28 mouse cellular contexts compared by ENCODE assay signal in the genomic region with DNA sequence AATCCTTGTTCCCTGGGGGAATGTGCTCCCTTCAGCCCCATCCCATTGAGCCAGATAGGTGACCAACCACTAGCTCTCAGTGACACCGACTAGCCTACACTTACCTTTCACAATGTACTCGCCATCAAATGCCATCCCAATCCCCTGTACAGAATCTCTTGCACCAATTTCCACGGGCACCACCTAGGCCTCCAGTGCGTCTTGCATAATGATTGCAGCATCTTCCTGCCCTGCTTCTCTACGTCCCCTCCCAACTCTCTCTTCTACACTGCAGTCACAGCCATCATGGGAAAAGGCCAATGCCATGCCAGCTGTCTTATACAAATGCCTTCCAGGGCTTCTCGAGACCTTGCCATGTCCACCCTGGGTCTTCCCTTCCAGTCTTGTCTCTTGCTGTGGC. TPM values are rescaled to one million over a fixed set of nuclear protein-coding genes. Genes with fewer than 3 reads are reported as not detected.
A peak's percentile ranks its signal among the peaks of the same experiment; 100 is the strongest.
DNase-seq lines count a peak whose midpoint lies in the region; ATAC-seq and TF ChIP-seq lines count a peak whose summit lies in the region.
"Had no signal": no experiment of that assay in that cellular context is flagged by ENCODE, and none has a peak within 500 bp of the region (broad histone marks: within the 10 kb centered on the region; RNA-seq: fewer than 3 reads in every experiment).

No protein-coding gene starts in this region.

- H3ac ChIP-seq in myocyte (ENCODE audit: control insufficient read depth, insufficient read length): no peak overlapping the region

- no peak for TF ChIP-seq EP300 in liver, postnatal 0 days (IDR thresholded peaks at IDR 0.05; ENCODE audit: low read depth)

- WGBS in liver, postnatal 0 days (ENCODE audit: insufficient replicate concordance): 69% methylated on average over 6 of the region's 6 CpGs
- 82% methylated on average over 6 of the region's 6 CpGs for WGBS in liver, embryonic 11.5 days

- H3K36me3 ChIP-seq in liver, postnatal 0 days (replicated peaks; ENCODE audit: insufficient read depth, low read length): no peaks in the 10 kb centered on the region
- no peaks in the 10 kb centered on the region for H3K36me3 ChIP-seq in liver, embryonic 11.5 days (ENCODE audit: control insufficient read depth, insufficient read depth, low read length)
- no peaks in the 10 kb centered on the region for H3K36me3 ChIP-seq in myocyte (ENCODE audit: control insufficient read depth, insufficient read depth)
- H3K36me3 ChIP-seq: embryonic facial prominence, embryonic 13.5 days; embryonic facial prominence, embryonic 15.5 days; forebrain, embryonic 10.5 days; forebrain, embryonic 12.5 days had no signal

- H3K79me2 ChIP-seq in myocyte (ENCODE audit: control insufficient read depth, insufficient read depth): no peaks in the 10 kb centered on the region

- peak; percentile 12 for DNase-seq in liver, postnatal 0 days
- no peak for DNase-seq in liver, embryonic 11.5 days (ENCODE audit: low spot score)
- DNase-seq in heart, adult 8-10 months (ENCODE audit: low spot score): no peak
- no peak for DNase-seq in frontal cortex, postnatal 36 days (ENCODE audit: low spot score in 2 of 2)
- DNase-seq: adrenal gland, adult 2 months; adrenal gland, postnatal 10 days; adrenal gland, postnatal 25 days; cerebellum, adult 11 months; cerebellum, adult 18-20 months; cerebellum, adult 8-10 months; cerebellum, adult 9-11 months; cerebellum, postnatal 14 days; cerebellum, postnatal 36 days; embryo, embryonic 11 days had no signal

- TF ChIP-seq CTCF in liver, postnatal 0 days (IDR thresholded peaks at IDR 0.05; ENCODE audit: low read depth): no peak

- no peak overlapping the region for H3K4me3 ChIP-seq in liver, postnatal 0 days (ENCODE audit: low read depth, low read length)
- H3K4me3 ChIP-seq in liver, embryonic 11.5 days (ENCODE audit: low read depth, low read length): no peak overlapping the region
- no peak overlapping the region for H3K4me3 ChIP-seq in myocyte
- H3K4me3 ChIP-seq: embryonic facial prominence, embryonic 13.5 days; embryonic facial prominence, embryonic 15.5 days; erythroblast, embryonic 14.5 days; forebrain, embryonic 10.5 days; forebrain, embryonic 12.5 days had no signal

- H3K4me2 ChIP-seq in liver, postnatal 0 days (ENCODE audit: low read depth, low read length): no peak overlapping the region
- no peak overlapping the region for H3K4me2 ChIP-seq in liver, embryonic 11.5 days
- H3K4me2 ChIP-seq in myocyte (ENCODE audit: low read depth): peak overlapping the region; percentile 32
- H3K4me2 ChIP-seq: embryonic facial prominence, embryonic 13.5 days; embryonic facial prominence, embryonic 15.5 days; forebrain, embryonic 12.5 days had no signal

- H3K27ac ChIP-seq in liver, postnatal 0 days (ENCODE audit: low read depth): no peak overlapping the region
- no peak overlapping the region for H3K27ac ChIP-seq in liver, embryonic 11.5 days (ENCODE audit: low read depth, low read length)
- H3K27ac ChIP-seq: embryonic facial prominence, embryonic 13.5 days; forebrain, embryonic 10.5 days; forebrain, embryonic 12.5 days had no signal

- ATAC-seq in liver, postnatal 0 days: no peak
- no peak for ATAC-seq in liver, embryonic 11.5 days (replicated peaks; ENCODE audit: low FRiP score)
- peak; percentile 72 for ATAC-seq in megakaryocyte, adult 5-6 weeks (ENCODE audit: poor library complexity, severe bottlenecking)
- ATAC-seq: forebrain, embryonic 14.5 days; forebrain, embryonic 16.5 days had no signal

- 0 out of 2 replicates have a peak, but pooled peaks cover 2% of the 10 kb centered on the region for H3K27me3 ChIP-seq in liver, postnatal 0 days (ENCODE audit: insufficient read depth, low read length)
- H3K27me3 ChIP-seq in liver, embryonic 11.5 days (replicated peaks; ENCODE audit: control insufficient read depth, insufficient read depth, low read length): no peaks in the 10 kb centered on the region; the same call in 1 of the 2 replicates
- no peaks in the 10 kb centered on the region for H3K27me3 ChIP-seq in myocyte (ENCODE audit: control insufficient read depth, insufficient read depth, insufficient read length)
- H3K27me3 ChIP-seq: embryonic facial prominence, embryonic 15.5 days; forebrain, embryonic 12.5 days had no signal

- no peak overlapping the region for H3K9ac ChIP-seq in liver, postnatal 0 days (replicated peaks)
- no peak overlapping the region for H3K9ac ChIP-seq in liver, embryonic 11.5 days (ENCODE audit: low read depth, low read length)
- H3K9ac ChIP-seq: embryonic facial prominence, embryonic 13.5 days; embryonic facial prominence, embryonic 15.5 days; forebrain, embryonic 12.5 days had no signal

- no peaks in the 10 kb centered on the region for H3K4me1 ChIP-seq in liver, postnatal 0 days (ENCODE audit: insufficient read depth)
- H3K4me1 ChIP-seq in liver, embryonic 11.5 days (replicated peaks; ENCODE audit: control insufficient read depth, insufficient read depth, low read length): no peaks in the 10 kb centered on the region
- H3K4me1 ChIP-seq: embryonic facial prominence, embryonic 13.5 days; embryonic facial prominence, embryonic 15.5 days; forebrain, embryonic 10.5 days; forebrain, embryonic 12.5 days had no signal

- no peaks in the 10 kb centered on the region for H3K9me3 ChIP-seq in liver, postnatal 0 days (ENCODE audit: low read length)
- no peaks in the 10 kb centered on the region for H3K9me3 ChIP-seq in liver, embryonic 11.5 days (ENCODE audit: control insufficient read depth, low read length)
- H3K9me3 ChIP-seq: embryonic facial prominence, embryonic 13.5 days; embryonic facial prominence, embryonic 15.5 days; forebrain, embryonic 10.5 days; forebrain, embryonic 12.5 days had no signal

- no peak for TF ChIP-seq POLR2A in myocyte (IDR thresholded peaks at IDR 0.05; ENCODE audit: insufficient read length, low read depth)

TF ChIP-seq in myocyte, 11 proteins besides CTCF, POLR2A, EP300 and RAD21:
- TF ChIP-seq CEBPB (IDR thresholded peaks at IDR 0.05; ENCODE audit: insufficient read depth, poor library complexity, severe bottlenecking) (peak; percentile 75; the same call in 1 of the 2 replicates), TCF3 (IDR thresholded peaks at IDR 0.05; ENCODE audit: insufficient read length, low read depth) (no peak)

RNA-seq across cellular contexts. Expression of gene Rap2c, which starts 27.9 kb away (rescaled TPM):
- 8.5 and 9.5 TPM in 2 replicates for polyA plus RNA-seq in liver, postnatal 0 days (2015; fragmentation: Nextera tagmentation; extraction: Ambion mirVana)
- 22.4 and 23.6 TPM in 2 replicates for polyA plus RNA-seq in liver, embryonic 11.5 days (2014; fragmentation: Nextera tagmentation; extraction: Ambion mirVana)
- total RNA-seq in megakaryocyte, adult 5-6 weeks (2015): 56.3 and 56.4 TPM in 2 replicates
- total RNA-seq in megakaryocyte, adult 5-6 weeks (2017): 45.0 and 47.0 TPM in 2 replicates
- 8.3 TPM for polyA plus RNA-seq in myocyte (2012; fragmentation: generic; extraction: Trizol)
- 10 to 100 TPM; 17.9 to 25.3 (median 22.0) TPM for total RNA-seq in heart, adult 8-10 months (2022)

RNA-seq across cellular contexts. Expression of gene Frmd7, which starts 47.4 kb away (rescaled TPM):
- polyA plus RNA-seq in liver, postnatal 0 days (2015; fragmentation: Nextera tagmentation; extraction: Ambion mirVana): not detected in 2 replicates
- 0.57 and 0.99 TPM in 2 replicates for polyA plus RNA-seq in liver, embryonic 11.5 days (2014; fragmentation: Nextera tagmentation; extraction: Ambion mirVana)
- not detected in 2 replicates for total RNA-seq in megakaryocyte, adult 5-6 weeks (2015)
- not detected in 2 replicates for total RNA-seq in megakaryocyte, adult 5-6 weeks (2017)
- not detected for polyA plus RNA-seq in myocyte (2012; fragmentation: generic; extraction: Trizol)
- total RNA-seq in heart, adult 8-10 months (2022): under 1 TPM in 3 of 4 experiments, not detected in 1; 0.11 to 0.35 (median 0.25) TPM
- total RNA-seq: adrenal gland, postnatal 25 days; common myeloid progenitor, adult 5-6 weeks; ES-E14; MEL had no signal
- polyA plus RNA-seq: adrenal gland, adult 2 months; C2C12; embryonic facial prominence, embryonic 11.5 days; embryonic facial prominence, embryonic 13.5 days; erythroblast, embryonic 14.5 days; forebrain, embryonic 12.5 days had no signal
